Mouse (Mus musculus) embryonic fibroblast, embryonic 13.5 days (primary cell): ENCODE measurements at regions not wholly inside any gene's neighbourhood (a gene's known extent, or its start where the extent isn't known, plus 50 kb on each side); places are given as distances from the start of the nearest gene placed in this dataset.

Experiments used
- CTCF ChIP-seq: IDR thresholded peaks from 2 replicates; pipeline ENCODE4 v1.5.1; 2011; ENCODE audit warnings: mild to moderate bottlenecking, control low read depth, low read length, moderate library complexity, borderline replicate concordance; ENCODE audit not compliant: insufficient read depth
- POLR2A ChIP-seq: IDR thresholded peaks from 2 replicates; pipeline ENCODE4 v1.6.1; 2011; ENCODE audit warnings: low read depth, mild to moderate bottlenecking, control low read depth, low read length, moderate library complexity

DNA sequence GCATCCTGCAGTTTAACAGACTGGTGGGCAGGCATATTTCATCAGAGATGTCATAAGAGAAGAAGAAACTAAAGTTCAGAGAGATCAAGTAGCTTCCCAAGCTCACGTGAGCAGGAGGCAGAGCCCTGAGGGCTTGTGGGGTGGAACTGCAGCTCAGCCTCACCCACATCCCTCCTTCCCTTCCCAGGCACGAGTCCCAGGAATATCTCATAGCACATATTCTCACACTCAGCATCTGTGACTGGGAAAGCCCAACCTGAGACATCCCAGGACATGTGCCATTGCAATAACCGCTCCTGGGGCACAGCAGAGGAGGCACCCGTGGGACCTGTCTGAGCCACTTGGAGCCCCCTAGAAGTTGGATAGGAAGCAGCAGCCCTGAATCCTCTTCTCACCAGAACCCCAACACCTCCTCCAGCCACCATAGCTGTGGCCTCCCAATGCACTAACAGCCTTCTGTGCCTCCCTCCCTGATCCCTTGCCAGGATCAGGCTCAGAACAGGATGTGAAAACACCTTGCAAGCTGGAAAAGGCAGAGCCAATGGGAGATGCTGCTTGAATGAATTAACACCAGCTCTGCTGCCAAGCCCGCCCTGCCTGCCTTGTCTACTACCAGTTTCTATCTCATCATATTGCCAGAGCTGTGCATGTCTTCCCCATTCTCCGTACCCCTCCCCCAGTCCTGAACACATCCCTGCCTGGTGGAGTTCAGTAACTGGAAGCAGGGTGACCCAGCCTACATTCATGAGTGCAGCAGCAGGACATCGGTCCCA lies 107.4 kb downstream of the Aipl1 start:
- no peak for TF ChIP-seq CTCF
- no peak for TF ChIP-seq POLR2A
